Mouse (Mus musculus): Measurements from ENCODE around the gene Cdk5.

Gene Cdk5

GRCm38 (mm10) chr5:24423129-24424003 lies at the start of gene Cdk5, which contains the start of gene Slc4a2:
TSS of gene Cdk5 (minus strand) at chr5:24423530.
TSS of gene Slc4a2 (plus strand) at chr5:24423837.
- peak; percentile 100 for DNase-seq

- peak; percentile 82 for DNase-seq
Measured at GRCm38 (mm10) chr5:24470600-24470999, 47.3 kb upstream of the Cdk5 start.

GRCm38 (mm10) chr5:24466762-24467161 lies 43.4 kb upstream of the Cdk5 start:
- no peak for DNase-seq

GRCm38 (mm10) chr5:24455613-24456012 lies 32.3 kb upstream of the Cdk5 start:
- no peak for DNase-seq

- DNase-seq = no peak
Measured at GRCm38 (mm10) chr5:24455076-24455475, 31.7 kb upstream of the Cdk5 start.

GRCm38 (mm10) chr5:24453985-24454303 lies 30.6 kb upstream of the Cdk5 start:
- DNase-seq = no peak

- DNase-seq = no peak
Measured at GRCm38 (mm10) chr5:24453283-24453984, 30.1 kb upstream of the Cdk5 start.

- DNase-seq = no peak
Measured at GRCm38 (mm10) chr5:24452691-24453233, 29.4 kb upstream of the Cdk5 start.

GRCm38 (mm10) chr5:24452030-24452690 lies 28.8 kb upstream of the Cdk5 start, which contains the start of gene Agap3:
TSS of gene Agap3 (plus strand) at chr5:24452177.
- no peak for DNase-seq

GRCm38 (mm10) chr5:24451264-24452029 lies 28.1 kb upstream of the Cdk5 start:
- DNase-seq = peak; percentile 80

GRCm38 (mm10) chr5:24447624-24448298 lies 24.4 kb upstream of the Cdk5 start, which contains the start of gene Tmub1:
TSS of gene Tmub1 (minus strand) at chr5:24447854.
- peak; percentile 92 for DNase-seq

GRCm38 (mm10) chr5:24446630-24447029 lies 23.3 kb upstream of the Cdk5 start:
- no peak for DNase-seq

- no peak for DNase-seq
Measured at GRCm38 (mm10) chr5:24445428-24446080, 22.2 kb upstream of the Cdk5 start.

- DNase-seq = peak; percentile 94
Measured at GRCm38 (mm10) chr5:24444746-24445427, 21.6 kb upstream of the Cdk5 start, which contains the start of gene Fastk. TSS of gene Fastk (minus strand) at chr5:24445287.

- no peak for DNase-seq
Measured at GRCm38 (mm10) chr5:24443927-24444326, 20.6 kb upstream of the Cdk5 start.

- DNase-seq = no peak
Measured at GRCm38 (mm10) chr5:24443204-24443603, 19.9 kb upstream of the Cdk5 start.

- DNase-seq = no peak
Measured at GRCm38 (mm10) chr5:24442029-24442428, 18.7 kb upstream of the Cdk5 start.

- DNase-seq = no peak
Measured at GRCm38 (mm10) chr5:24441187-24441586, 17.9 kb upstream of the Cdk5 start.

- no peak for DNase-seq
Measured at GRCm38 (mm10) chr5:24433993-24434392, 10.7 kb upstream of the Cdk5 start.

- DNase-seq = no peak
Measured at GRCm38 (mm10) chr5:24428596-24428995, 5.3 kb upstream of the Cdk5 start.
